Mouse (Mus musculus): ENCODE results near the gene Auts2. TPM values are rescaled to one million over a fixed set of nuclear protein-coding genes. Genes with fewer than 3 reads are reported as not detected.

Auts2 gene
- total RNA-seq, 4 experiments from 2014 or later: 126 to 150 (median 139) TPM

DNA sequence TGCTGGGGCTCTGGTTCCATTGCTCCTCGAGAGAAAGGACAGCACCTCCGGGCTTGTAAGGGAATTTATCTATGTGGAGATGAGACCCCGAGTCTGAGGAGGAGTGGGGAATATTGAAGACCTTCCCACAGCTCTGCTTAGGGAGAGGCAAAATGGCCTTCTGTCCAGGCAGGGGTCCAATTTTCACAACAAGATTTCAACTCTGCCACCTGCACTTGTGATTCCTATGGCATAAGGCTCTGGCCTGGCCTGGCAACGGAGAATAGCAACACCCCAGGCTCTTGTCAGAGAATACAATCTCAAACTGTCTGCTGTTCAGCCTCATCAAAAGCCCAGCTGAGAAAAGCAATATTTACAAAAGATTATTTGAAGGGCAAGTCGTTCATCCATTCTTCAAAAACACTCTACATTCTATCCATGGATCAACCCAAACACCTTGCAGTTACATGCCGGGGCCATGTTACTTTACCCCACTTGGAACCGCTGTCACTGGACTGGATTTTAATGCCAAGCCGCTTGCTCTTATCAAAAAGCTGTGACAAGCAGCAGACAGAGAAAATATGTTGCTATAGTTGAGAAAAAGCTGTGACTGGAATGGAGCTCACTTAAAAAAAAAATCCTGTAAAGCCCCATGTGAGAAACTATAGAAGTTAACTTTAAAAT lies 856.1 kb downstream of the Auts2 start:
- DNase-seq (ENCODE audit: low spot score in 2 of 2): no peak

GRCm38 (mm10) chr5:131680127-131680845 lies 862.9 kb downstream of the Auts2 start:
- peak; percentile 86 to 88 for DNase-seq (ENCODE audit: low spot score in 2 of 2)

GRCm38 (mm10) chr5:131679523-131679922 lies 863.6 kb downstream of the Auts2 start:
- DNase-seq (ENCODE audit: low spot score in 2 of 2): no peak

DNA sequence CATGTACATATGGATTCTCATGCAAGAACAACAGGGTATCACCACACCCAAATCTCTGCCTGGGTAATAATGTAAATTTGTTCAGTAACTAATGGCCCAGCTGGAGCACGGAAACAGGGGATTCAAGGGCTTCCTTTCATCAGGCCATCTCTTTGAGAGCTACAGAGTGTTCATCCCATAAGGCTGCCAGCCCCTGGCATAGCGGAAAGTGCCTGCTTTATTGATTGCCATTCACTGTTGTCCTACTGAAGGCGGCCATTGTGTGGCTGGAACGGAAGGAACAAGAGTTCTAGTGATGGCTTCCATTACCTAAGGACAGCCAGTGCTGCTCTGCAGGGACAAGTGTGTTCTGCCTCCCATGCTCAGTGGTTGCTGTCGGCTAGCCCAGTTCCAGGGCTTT lies 865.6 kb downstream of the Auts2 start:
- DNase-seq (ENCODE audit: low spot score in 2 of 2): peak; percentile 75 to 79

DNA sequence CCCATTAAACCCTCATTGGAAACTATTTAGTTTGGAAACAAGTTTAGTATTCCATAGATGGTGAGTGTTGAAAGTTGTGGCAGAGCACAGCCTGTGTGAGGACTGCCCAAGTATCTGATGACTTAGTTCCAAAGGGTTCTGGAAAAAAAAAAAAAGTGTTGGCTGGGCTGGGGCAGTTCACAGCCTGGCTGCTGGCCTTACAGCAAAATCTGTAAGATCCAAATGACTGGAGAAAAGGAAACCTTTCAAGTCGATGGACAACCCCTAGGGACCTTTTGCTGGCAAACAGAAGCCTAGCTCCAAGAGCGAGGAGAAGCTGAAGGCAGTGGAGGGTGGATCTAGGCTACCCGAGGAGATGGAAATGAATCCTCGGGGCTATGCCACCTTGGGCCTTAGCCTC lies 869.4 kb downstream of the Auts2 start:
- DNase-seq (ENCODE audit: low spot score in 2 of 2): no peak

GRCm38 (mm10) chr5:131665068-131665467 lies 878.1 kb downstream of the Auts2 start:
- DNase-seq (ENCODE audit: low spot score in 2 of 2): no peak

DNA sequence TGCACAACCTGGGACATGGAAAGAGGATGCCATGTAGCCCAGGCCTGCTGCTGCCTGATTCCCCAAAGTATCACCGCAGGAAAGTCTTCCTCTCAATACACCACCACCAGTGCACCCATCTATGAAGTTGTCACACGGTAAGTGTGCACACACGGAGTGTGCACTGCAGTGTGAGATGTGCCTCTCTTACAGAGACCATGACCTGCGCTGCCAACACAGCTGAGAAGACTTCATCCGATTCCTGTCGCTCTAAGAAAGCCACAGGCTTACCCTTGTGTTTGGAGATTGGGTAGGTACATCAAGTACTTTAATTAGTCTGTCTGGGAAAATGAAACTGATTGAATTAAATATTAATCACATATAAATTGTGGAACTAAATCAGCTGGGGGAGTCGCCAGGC lies 878.5 kb downstream of the Auts2 start:
- DNase-seq (ENCODE audit: low spot score in 2 of 2): no peak

DNA sequence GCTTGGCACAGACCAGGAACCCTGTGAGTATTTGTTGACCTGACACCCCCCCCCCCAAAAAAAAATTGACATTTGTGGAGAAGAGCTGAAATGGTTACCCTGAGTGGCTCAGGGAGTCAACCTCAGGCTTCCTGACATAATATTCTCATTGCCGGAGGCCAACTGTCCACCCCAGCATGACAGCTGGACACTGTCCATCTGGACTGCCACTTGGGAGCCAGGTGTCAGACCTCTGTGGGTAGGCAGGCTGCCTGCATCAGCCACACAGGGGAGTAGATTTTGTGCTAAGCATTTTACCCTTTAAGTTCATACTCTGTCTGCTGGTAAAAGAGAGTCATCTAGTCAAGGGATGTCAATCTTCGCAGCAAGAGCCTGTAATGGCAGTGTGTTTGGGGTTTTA lies 880.5 kb downstream of the Auts2 start:
- no peak for DNase-seq (ENCODE audit: low spot score in 2 of 2)

DNA sequence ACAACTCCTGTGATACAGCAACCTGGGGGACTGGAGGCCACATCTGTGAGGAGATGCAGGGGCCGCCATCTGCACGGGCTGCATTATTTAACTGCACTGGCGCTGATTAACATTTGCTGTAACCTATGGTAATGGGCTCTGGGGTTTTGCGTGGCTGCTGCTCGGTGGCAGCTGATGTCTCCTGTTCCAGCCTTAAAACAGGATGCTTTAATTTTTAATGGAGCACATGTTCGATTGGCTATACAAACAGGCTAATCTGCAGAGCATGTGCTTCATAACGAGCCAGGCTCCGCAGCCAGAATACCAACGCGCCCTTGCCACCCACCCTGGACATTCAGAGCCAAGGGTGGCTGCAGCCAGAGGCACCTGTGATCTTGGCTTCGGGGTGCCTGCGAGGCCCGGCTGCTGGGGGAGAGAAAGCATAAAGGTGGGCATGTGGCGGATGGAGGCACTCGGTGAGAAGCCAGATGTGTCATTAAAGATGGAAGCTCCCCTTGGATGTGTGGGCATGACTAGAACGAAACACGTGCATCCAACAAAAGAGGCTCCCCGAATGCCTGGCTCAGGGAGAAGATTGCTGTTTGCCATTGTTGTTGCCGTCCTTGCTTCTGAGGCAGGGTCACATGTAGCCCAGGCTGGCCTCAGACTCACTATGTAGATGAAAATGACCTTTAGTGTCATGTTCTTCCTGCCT lies 884.2 kb downstream of the Auts2 start:
- DNase-seq (ENCODE audit: low spot score in 2 of 2): no peak

GRCm38 (mm10) chr5:131654206-131654605 lies 888.9 kb downstream of the Auts2 start:
- DNase-seq (ENCODE audit: low spot score in 2 of 2): no peak

GRCm38 (mm10) chr5:131650381-131650891 lies 892.7 kb downstream of the Auts2 start:
- DNase-seq (ENCODE audit: low spot score in 2 of 2): no peak

DNA sequence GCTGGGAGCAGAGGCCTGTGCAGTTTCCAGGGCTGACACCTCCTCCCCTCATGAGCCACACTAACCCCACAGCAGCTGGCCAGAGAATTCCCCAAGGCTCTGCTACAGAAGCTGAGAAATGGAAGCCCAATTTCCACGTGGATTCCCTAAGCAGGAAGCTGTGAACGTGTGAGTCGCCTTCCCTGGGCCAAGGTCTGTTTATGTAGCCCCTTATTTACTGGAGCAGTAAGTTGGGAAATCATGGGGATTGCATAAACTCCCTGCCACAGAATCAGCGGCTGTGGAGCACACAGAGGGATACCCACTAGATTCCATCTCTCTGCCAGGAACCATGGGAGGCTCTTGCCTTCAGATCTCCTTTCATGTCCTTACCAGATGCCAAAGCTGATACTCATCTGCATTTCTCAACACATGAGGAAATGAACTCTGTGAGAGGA lies 895.4 kb downstream of the Auts2 start:
- no peak for DNase-seq (ENCODE audit: low spot score in 2 of 2)

DNA sequence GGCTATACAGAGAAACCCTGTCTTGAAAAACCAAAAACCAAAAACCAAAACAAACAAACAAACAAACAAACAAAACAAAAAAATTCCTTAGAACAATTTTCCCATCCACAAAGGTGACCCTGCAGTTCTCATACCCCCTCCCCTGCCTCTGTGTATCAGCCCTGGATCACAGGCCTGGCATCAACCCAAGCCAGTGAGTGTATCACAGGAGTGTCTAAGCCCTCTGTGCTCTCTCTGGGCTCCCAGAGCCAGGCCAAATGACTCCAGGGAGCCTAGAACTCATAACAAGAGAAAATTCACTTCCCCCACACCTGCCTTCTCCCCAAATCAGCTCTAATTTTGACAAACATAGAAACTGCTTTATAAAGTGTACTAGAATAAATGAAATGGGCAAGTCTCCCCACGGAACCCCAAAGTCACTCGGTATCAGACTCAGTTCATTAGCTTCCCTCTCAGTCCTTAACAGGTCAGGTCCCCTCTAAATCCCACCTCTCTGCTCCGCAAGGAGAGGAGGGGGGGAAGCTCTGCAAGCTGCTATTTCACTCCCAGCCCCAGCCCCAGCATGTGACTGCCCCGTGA lies 896.0 kb downstream of the Auts2 start:
- DNase-seq (ENCODE audit: low spot score in 2 of 2): no peak

- no peak for DNase-seq (ENCODE audit: low spot score in 2 of 2)
Measured at GRCm38 (mm10) chr5:131646192-131646775, 896.9 kb downstream of the Auts2 start.

GRCm38 (mm10) chr5:131645341-131646191 lies 897.6 kb downstream of the Auts2 start:
- DNase-seq (ENCODE audit: low spot score in 2 of 2): no peak

GRCm38 (mm10) chr5:131644331-131644730 lies 898.8 kb downstream of the Auts2 start:
- no peak for DNase-seq (ENCODE audit: low spot score in 2 of 2)

DNA sequence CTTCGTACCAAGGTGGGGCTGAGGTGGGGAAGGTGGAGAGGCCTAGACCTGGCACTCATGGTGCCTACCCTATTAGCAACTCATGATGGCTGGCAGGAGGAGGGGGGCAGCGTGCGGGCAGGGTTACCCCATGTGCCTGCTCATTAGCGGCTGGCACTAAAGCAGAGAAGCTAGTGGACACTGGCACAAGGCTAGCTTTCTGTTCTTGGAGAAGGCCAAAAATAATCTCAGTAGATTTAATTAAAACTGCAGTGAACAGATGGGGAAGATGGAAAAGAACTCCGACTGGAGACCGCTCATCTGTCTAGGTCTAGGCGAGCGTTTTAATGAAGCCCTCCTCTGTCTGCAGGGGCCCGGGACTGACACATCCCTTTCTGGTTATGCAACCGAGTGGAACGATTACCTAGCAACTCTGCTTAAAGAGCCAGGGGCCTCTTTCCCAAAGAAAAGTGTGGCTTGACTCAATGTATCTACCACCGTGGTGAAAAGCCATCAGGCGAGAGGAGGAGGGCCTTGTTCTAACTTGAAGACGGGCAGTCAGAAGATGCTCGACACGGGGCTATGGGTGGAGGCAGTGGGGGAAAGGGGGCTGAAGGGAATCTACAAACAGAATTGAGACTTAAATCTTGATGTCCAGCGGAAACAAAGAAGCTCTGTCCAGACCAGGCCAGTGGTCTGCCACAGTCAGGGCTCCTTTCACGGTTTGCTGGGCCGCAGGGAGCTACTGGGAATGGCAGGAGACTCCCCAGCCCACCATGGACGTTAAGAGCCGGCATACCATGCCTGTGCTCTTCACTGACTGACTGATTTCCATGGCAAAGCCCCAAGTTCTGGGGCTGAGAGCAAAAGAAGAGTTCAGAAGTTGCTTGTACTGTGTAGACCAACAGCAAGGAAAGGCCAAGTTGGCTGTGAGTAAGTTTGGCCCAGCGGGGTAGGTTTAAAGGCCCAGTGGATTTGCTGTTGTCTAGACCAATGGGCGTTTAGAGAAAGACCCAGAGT lies 899.7 kb downstream of the Auts2 start:
- DNase-seq (ENCODE audit: low spot score in 2 of 2): peak; percentile 70 to 77

DNA sequence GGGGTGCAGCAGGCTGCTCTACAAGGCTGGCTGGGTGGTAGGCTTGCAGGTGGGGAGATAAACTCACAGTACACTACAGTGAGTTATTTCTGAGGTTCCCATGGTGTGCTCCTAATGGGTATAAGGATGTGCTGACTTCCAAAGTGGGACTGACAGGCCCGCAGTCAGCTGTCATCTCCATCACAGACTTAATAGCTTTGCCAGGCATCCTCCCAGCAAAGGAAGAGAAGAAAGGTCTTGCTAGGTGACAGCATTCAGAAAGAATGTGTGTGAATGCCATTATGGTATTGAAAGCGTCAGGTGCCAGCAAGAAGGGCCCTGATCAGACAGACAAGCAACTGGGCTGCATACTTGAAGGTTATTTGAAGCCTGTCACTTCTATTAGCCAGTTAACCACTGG lies 900.4 kb downstream of the Auts2 start:
- DNase-seq (ENCODE audit: low spot score in 2 of 2): no peak

GRCm38 (mm10) chr5:131636431-131636830 lies 906.7 kb downstream of the Auts2 start:
- DNase-seq (ENCODE audit: low spot score in 2 of 2): no peak

All from layer of hippocampus, adult 8-10 months (tissue).